Mouse (Mus musculus): ENCODE results near the gene Slc12a9. TPM values are rescaled to one million over a fixed set of nuclear protein-coding genes. Genes with fewer than 3 reads are reported as not detected.

Gene Slc12a9
- 20.9 and 34.9 TPM in 2 replicates for total RNA-seq (2012; rRNA removed)

GRCm38 (mm10) chr5:137333512-137334174 lies at the start of gene Slc12a9:
Gene Slc12a9, minus strand, starts transcription at chr5:137333597.
- DNase-seq (ENCODE audit: low read depth, low spot score), result peak; percentile 97
- H3K27ac ChIP-seq (ENCODE audit: insufficient read depth, low read depth, low read length, poor library complexity, severe bottlenecking), result peak within 1 kb of the TSS; percentile 79
- peaks cover 13 to 22% of the 10 kb centered on the region in 2 experiments for H3K4me1 ChIP-seq (ENCODE audit: control insufficient read depth in 2 of 2, insufficient read depth in 2 of 2, low read length in 2 of 2, poor library complexity in 1 of 2)
- H3K9ac ChIP-seq (ENCODE audit: insufficient read depth, low read depth, low read length, poor library complexity, severe bottlenecking), result peak within 1 kb of the TSS; percentile 87
- in situ Hi-C loops (cut with MboI; ENCODE audit: low sequenced_read_pairs in 2 of 2, unreplicated experiment in 2 of 2), result no loop called here
- no peak for TF ChIP-seq MAFK (IDR thresholded peaks at IDR 0.05; ENCODE audit: insufficient read depth, low read depth, low read length)
- TF ChIP-seq ZC3H11A (IDR thresholded peaks at IDR 0.05; ENCODE audit: borderline replicate concordance, low read depth, low read length), result peak; percentile 38; the same call in 1 of the 2 replicates
- H3K4me3 ChIP-seq (ENCODE audit: insufficient read depth in 1 of 2, low read depth in 1 of 2, low read length in 2 of 2, poor library complexity in 1 of 2, severe bottlenecking in 1 of 2), result peak within 1 kb of the TSS; percentile 82 to 90
- H3K9me3 ChIP-seq (ENCODE audit: control insufficient read depth, insufficient read depth, low read depth, low read length), result no peaks in the 10 kb centered on the region
- no peaks in the 10 kb centered on the region; the same call in 1 of the 2 replicates for H3K36me3 ChIP-seq (ENCODE audit: control insufficient read depth, insufficient read depth, low read length, poor library complexity, severe bottlenecking)

GRCm38 (mm10) chr5:137381152-137381551 lies 47.8 kb upstream of the Slc12a9 start:
- Histone ChIP-seq H3K9me3 (ENCODE audit: control insufficient read depth, insufficient read depth, low read depth, low read length) (no peaks in the 10 kb centered on the region), H3K27ac (ENCODE audit: insufficient read depth, low read depth, low read length, poor library complexity, severe bottlenecking) (no peak overlapping the region), H3K36me3 (ENCODE audit: control insufficient read depth, insufficient read depth, low read length, poor library complexity, severe bottlenecking) (no peaks in the 10 kb centered on the region), H3K4me3 (ENCODE audit: insufficient read depth in 1 of 2, low read depth in 1 of 2, low read length in 2 of 2, poor library complexity in 1 of 2, severe bottlenecking in 1 of 2) (no peak overlapping the region), H3K4me1 (ENCODE audit: control insufficient read depth in 2 of 2, insufficient read depth in 2 of 2, low read length in 2 of 2, poor library complexity in 1 of 2) (peaks cover 5% of the 10 kb centered on the region in 2 experiments; a peak in 3 of 4 replicates), H3K9ac (ENCODE audit: insufficient read depth, low read depth, low read length, poor library complexity, severe bottlenecking) (no peak overlapping the region)
- no peak for TF ChIP-seq ZNF384 (IDR thresholded peaks at IDR 0.05; ENCODE audit: low read depth, low read length)
- peak; percentile 38; the same call in 1 of the 2 replicates for TF ChIP-seq ZC3H11A (IDR thresholded peaks at IDR 0.05; ENCODE audit: borderline replicate concordance, low read depth, low read length)
- in situ Hi-C loops (cut with MboI; ENCODE audit: low sequenced_read_pairs in 2 of 2, unreplicated experiment in 2 of 2), result no loop called here
- DNase-seq (ENCODE audit: low read depth, low spot score), result peak; percentile 75

GRCm38 (mm10) chr5:137377603-137378002 lies 44.2 kb upstream of the Slc12a9 start:
- no peak for DNase-seq (ENCODE audit: low read depth, low spot score)
- peaks cover 5 to 23% of the 10 kb centered on the region in 2 experiments for H3K4me1 ChIP-seq (ENCODE audit: control insufficient read depth in 2 of 2, insufficient read depth in 2 of 2, low read length in 2 of 2, poor library complexity in 1 of 2)

GRCm38 (mm10) chr5:137377176-137377575 lies 43.8 kb upstream of the Slc12a9 start:
- Histone ChIP-seq H3K9me3 (ENCODE audit: control insufficient read depth, insufficient read depth, low read depth, low read length) (no peaks in the 10 kb centered on the region), H3K4me1 (ENCODE audit: control insufficient read depth in 2 of 2, insufficient read depth in 2 of 2, low read length in 2 of 2, poor library complexity in 1 of 2) (peaks cover 5 to 23% of the 10 kb centered on the region in 2 experiments), H3K4me3 (ENCODE audit: insufficient read depth in 1 of 2, low read depth in 1 of 2, low read length in 2 of 2, poor library complexity in 1 of 2, severe bottlenecking in 1 of 2) (no peak overlapping the region), H3K36me3 (ENCODE audit: control insufficient read depth, insufficient read depth, low read length, poor library complexity, severe bottlenecking) (peaks cover 15% of the 10 kb centered on the region), H3K9ac (ENCODE audit: insufficient read depth, low read depth, low read length, poor library complexity, severe bottlenecking) (no peak overlapping the region; the same call in 1 of the 2 replicates), H3K27ac (ENCODE audit: insufficient read depth, low read depth, low read length, poor library complexity, severe bottlenecking) (no peak overlapping the region)
- TF ChIP-seq CHD2 (IDR thresholded peaks at IDR 0.05; ENCODE audit: low read depth, low read length), result no peak
- TF ChIP-seq MAFK (IDR thresholded peaks at IDR 0.05; ENCODE audit: insufficient read depth, low read depth, low read length), result no peak
- peak; percentile 81 for TF ChIP-seq ZNF384 (IDR thresholded peaks at IDR 0.05; ENCODE audit: low read depth, low read length)
- no peak for TF ChIP-seq HCFC1 (IDR thresholded peaks at IDR 0.05; ENCODE audit: borderline replicate concordance, insufficient read depth, low read length)
- in situ Hi-C loops (cut with MboI; ENCODE audit: low sequenced_read_pairs in 2 of 2, unreplicated experiment in 2 of 2), result no loop called here
- DNase-seq (ENCODE audit: low read depth, low spot score), result no peak

More at GRCm38 (mm10) chr5:137377603-137378002, 44.2 kb upstream of the Slc12a9 start:
- in situ Hi-C loops (cut with MboI; ENCODE audit: low sequenced_read_pairs in 2 of 2, unreplicated experiment in 2 of 2), result no loop called here
- no peaks in the 10 kb centered on the region for H3K9me3 ChIP-seq (ENCODE audit: control insufficient read depth, insufficient read depth, low read depth, low read length)
- no peak overlapping the region for H3K9ac ChIP-seq (ENCODE audit: insufficient read depth, low read depth, low read length, poor library complexity, severe bottlenecking)
- TF ChIP-seq MAFK (IDR thresholded peaks at IDR 0.05; ENCODE audit: insufficient read depth, low read depth, low read length) (no peak), HCFC1 (IDR thresholded peaks at IDR 0.05; ENCODE audit: borderline replicate concordance, insufficient read depth, low read length) (no peak), ZNF384 (IDR thresholded peaks at IDR 0.05; ENCODE audit: low read depth, low read length) (no peak), ZC3H11A (IDR thresholded peaks at IDR 0.05; ENCODE audit: borderline replicate concordance, low read depth, low read length) (no peak), CHD2 (IDR thresholded peaks at IDR 0.05; ENCODE audit: low read depth, low read length) (no peak)
- no peak overlapping the region for H3K4me3 ChIP-seq (ENCODE audit: insufficient read depth in 1 of 2, low read depth in 1 of 2, low read length in 2 of 2, poor library complexity in 1 of 2, severe bottlenecking in 1 of 2)
- no peak overlapping the region for H3K27ac ChIP-seq (ENCODE audit: insufficient read depth, low read depth, low read length, poor library complexity, severe bottlenecking)
- H3K36me3 ChIP-seq (ENCODE audit: control insufficient read depth, insufficient read depth, low read length, poor library complexity, severe bottlenecking), result peaks cover 11% of the 10 kb centered on the region; the same call in 1 of the 2 replicates

- no peak overlapping the region for H3K27ac ChIP-seq (ENCODE audit: insufficient read depth, low read depth, low read length, poor library complexity, severe bottlenecking)
- H3K9me3 ChIP-seq (ENCODE audit: control insufficient read depth, insufficient read depth, low read depth, low read length), result no peaks in the 10 kb centered on the region
- peaks cover 20% of the 10 kb centered on the region for H3K36me3 ChIP-seq (ENCODE audit: control insufficient read depth, insufficient read depth, low read length, poor library complexity, severe bottlenecking)
- H3K4me3 ChIP-seq (ENCODE audit: insufficient read depth in 1 of 2, low read depth in 1 of 2, low read length in 2 of 2, poor library complexity in 1 of 2, severe bottlenecking in 1 of 2), result no peak overlapping the region
- H3K4me1 ChIP-seq (ENCODE audit: control insufficient read depth in 2 of 2, insufficient read depth in 2 of 2, low read length in 2 of 2, poor library complexity in 1 of 2), result peaks cover 5 to 23% of the 10 kb centered on the region in 2 experiments
- TF ChIP-seq HCFC1 (IDR thresholded peaks at IDR 0.05; ENCODE audit: borderline replicate concordance, insufficient read depth, low read length) (no peak), ZNF384 (IDR thresholded peaks at IDR 0.05; ENCODE audit: low read depth, low read length) (no peak), CHD2 (IDR thresholded peaks at IDR 0.05; ENCODE audit: low read depth, low read length) (no peak), ZC3H11A (IDR thresholded peaks at IDR 0.05; ENCODE audit: borderline replicate concordance, low read depth, low read length) (no peak)
- H3K9ac ChIP-seq (ENCODE audit: insufficient read depth, low read depth, low read length, poor library complexity, severe bottlenecking), result no peak overlapping the region
- in situ Hi-C loops (cut with MboI; ENCODE audit: low sequenced_read_pairs in 2 of 2, unreplicated experiment in 2 of 2), result no loop called here
- DNase-seq (ENCODE audit: low read depth, low spot score), result no peak
These were observed 43.3 kb upstream of the Slc12a9 start for GRCm38 (mm10) chr5:137376722-137377121.

Data from ES-E14 (cell line).